Mouse (Mus musculus) kidney, adult 2 months (tissue): ENCODE data around the gene Mypn.

Source experiments
- CTCF ChIP-seq: fragments of 200-500 bp; conservative IDR thresholded peaks from 2 replicates; pipeline ENCODE4 v1.5.1; 2011; ENCODE audit warnings: low read depth, mild to moderate bottlenecking, control low read depth, low read length, moderate library complexity, mixed read lengths; ENCODE audit not compliant: insufficient read depth, insufficient read length
- POLR2A ChIP-seq: fragments of 200-500 bp; IDR thresholded peaks from one replicate; pipeline ENCODE4 v1.6.1; 2011; ENCODE audit warnings: low read depth, low read length, control low read depth

DNA sequence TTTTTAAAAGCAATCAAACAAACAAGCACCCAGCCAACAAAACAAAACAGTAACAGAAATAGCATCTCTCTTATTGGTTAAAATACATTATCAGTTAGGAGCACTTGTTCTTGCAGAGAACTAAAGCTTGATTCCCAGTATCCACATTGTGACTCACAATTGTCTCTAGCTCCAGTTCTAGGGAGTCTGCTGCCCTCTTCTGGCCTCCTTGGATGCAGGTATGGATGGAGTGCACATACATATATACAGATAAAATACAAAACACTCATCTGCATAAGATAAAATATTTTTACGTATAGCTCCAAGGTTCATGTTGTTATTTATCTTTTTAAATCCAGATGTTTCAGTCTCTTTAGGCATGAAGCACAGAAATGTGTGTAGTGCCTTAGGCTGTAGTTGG, 47.4 kb downstream of the Mypn start:
- TF ChIP-seq CTCF (peak; percentile 39), POLR2A (no peak)
